Mouse (Mus musculus): Measurements from ENCODE around the gene Gba.

The Gba gene

GRCm38 (mm10) chr3:89183058-89183958, 19.4 kb upstream of the Gba start, which contains the start of gene Fam189b:
Gene Fam189b, plus strand, starts transcription at chr3:89183143.
- WGBS, result 6% methylated on average over 39 of the region's 39 CpGs

- WGBS, result 23% methylated on average over 6 of the region's 6 CpGs
Observed at GRCm38 (mm10) chr3:89183959-89184315, 18.8 kb upstream of the Gba start.

GRCm38 (mm10) chr3:89187197-89187596, 15.5 kb upstream of the Gba start:
- WGBS, result 58% methylated on average over 23 of the region's 23 CpGs

GRCm38 (mm10) chr3:89187690-89188477, 14.8 kb upstream of the Gba start:
- 68% methylated on average over 18 of the region's 18 CpGs for WGBS

- WGBS, result 64% methylated on average over 12 of the region's 12 CpGs
Observed at GRCm38 (mm10) chr3:89188478-89188875, 14.3 kb upstream of the Gba start.

- 80% methylated on average over 8 of the region's 8 CpGs for WGBS
Observed at GRCm38 (mm10) chr3:89190436-89190835, 12.3 kb upstream of the Gba start.

GRCm38 (mm10) chr3:89193351-89193750, 9.4 kb upstream of the Gba start:
- WGBS, result 76% methylated on average over 1 of the region's 1 CpGs

- 96% methylated on average over 2 of the region's 2 CpGs for WGBS
Observed at GRCm38 (mm10) chr3:89193853-89194252, 8.9 kb upstream of the Gba start.

GRCm38 (mm10) chr3:89195979-89196877, 6.5 kb upstream of the Gba start:
- WGBS, result 4% methylated on average over 33 of the region's 33 CpGs

- 75% methylated on average over 3 of the region's 3 CpGs for WGBS
Observed at GRCm38 (mm10) chr3:89199839-89200238, 2.9 kb upstream of the Gba start.

- WGBS, result 17% methylated on average over 5 of the region's 5 CpGs
Observed at GRCm38 (mm10) chr3:89203142-89203514, 400 bp downstream of the Gba start.

GRCm38 (mm10) chr3:89206079-89206478, 3.4 kb downstream of the Gba start:
- 90% methylated on average over 7 of the region's 7 CpGs for WGBS

- WGBS, result 92% methylated on average over 2 of the region's 2 CpGs
Observed at GRCm38 (mm10) chr3:89206695-89207094, 4.0 kb downstream of the Gba start.

GRCm38 (mm10) chr3:89208075-89208657, 5.4 kb downstream of the Gba start:
- 91% methylated on average over 13 of the region's 13 CpGs for WGBS

- WGBS, result 87% methylated on average over 6 of the region's 6 CpGs
Observed at GRCm38 (mm10) chr3:89208736-89209135, 6.0 kb downstream of the Gba start.

GRCm38 (mm10) chr3:89209731-89210130, 7.0 kb downstream of the Gba start:
- 83% methylated on average over 7 of the region's 7 CpGs for WGBS

- WGBS, result 62% methylated on average over 13 of the region's 13 CpGs
Observed at GRCm38 (mm10) chr3:89210162-89210561, 7.4 kb downstream of the Gba start.

GRCm38 (mm10) chr3:89210731-89211130, 8.0 kb downstream of the Gba start:
- 28% methylated on average over 7 of the region's 7 CpGs for WGBS

- WGBS, result under 1% methylated on average over 69 of the region's 69 CpGs
Observed at GRCm38 (mm10) chr3:89213803-89214530, 11.2 kb downstream of the Gba start.

- 3% methylated on average over 19 of the region's 19 CpGs for WGBS
Observed at GRCm38 (mm10) chr3:89214681-89215411, 12.1 kb downstream of the Gba start, which contains the start of gene Thbs3. Gene Thbs3, plus strand, starts transcription at chr3:89215180.

All from cerebral cortex, adult 2 months (tissue).